Comparison of ENCODE assay signal across 12 mouse cellular contexts in the genomic region with DNA sequence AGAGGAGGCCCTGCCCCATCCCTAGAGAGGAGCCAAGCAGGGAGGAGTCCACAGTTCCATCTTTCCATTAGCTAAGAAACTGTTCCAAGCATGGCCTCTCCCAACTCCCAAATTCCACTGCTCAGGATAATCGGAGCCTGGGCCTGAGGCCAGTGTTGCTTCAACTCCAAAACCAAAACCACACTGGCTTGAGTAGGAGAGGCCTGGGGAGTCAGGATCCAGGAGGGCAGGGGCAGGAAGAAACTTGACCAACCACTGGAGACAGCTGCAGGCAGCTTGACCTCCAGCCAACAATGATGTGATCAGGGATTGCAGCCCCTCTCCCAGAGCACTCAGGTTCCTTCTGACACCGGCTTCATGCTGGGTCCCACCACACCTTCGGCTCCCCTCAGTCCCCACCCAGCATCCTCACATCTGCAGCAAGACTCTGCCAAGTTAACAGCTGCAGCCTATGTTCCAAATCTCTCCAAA.
DNase-seq lines count a peak whose midpoint lies in the region; ATAC-seq lines count a peak whose summit lies in the region.
"Had no signal": no experiment of that assay in that cellular context is flagged by ENCODE, and none has a peak within 500 bp of the region (broad histone marks: within the 10 kb centered on the region; RNA-seq: fewer than 3 reads in every experiment).

No protein-coding gene starts in this region.

- H3K27me3 ChIP-seq in lung, embryonic 16.5 days (ENCODE audit: control insufficient read depth, insufficient read depth, low read depth, low read length) = no peaks in the 10 kb centered on the region
- H3K27me3 ChIP-seq in hindbrain, embryonic 13.5 days = no peaks in the 10 kb centered on the region
- H3K27me3 ChIP-seq in hindbrain, embryonic 11.5 days (ENCODE audit: control insufficient read depth, insufficient read depth, low read length) = no peaks in the 10 kb centered on the region

- DNase-seq in 3134 (ENCODE audit: extremely low read depth, insufficient read length, low spot score) (peak; percentile 86), adipocyte (ENCODE audit: low spot score) (peak; percentile 72)
- peak; percentile 64 for DNase-seq in heart, adult 8-10 months (ENCODE audit: low spot score)
- DNase-seq in cerebellum, adult 9-10 months = no peak
- DNase-seq in hindbrain, embryonic 11.5 days (ENCODE audit: low spot score) = no peak
- no peak for DNase-seq in right cerebral cortex, postnatal 36 days (ENCODE audit: low spot score in 2 of 2)
- DNase-seq: kidney, adult 11 months; layer of hippocampus, adult 9-11 months; liver, embryonic 13.5 days had no signal

- no peak overlapping the region for H3K4me2 ChIP-seq in lung, embryonic 16.5 days (ENCODE audit: low read depth, low read length)
- H3K4me2 ChIP-seq in hindbrain, embryonic 13.5 days = no peak overlapping the region
- no peak overlapping the region for H3K4me2 ChIP-seq in hindbrain, embryonic 11.5 days (replicated peaks; ENCODE audit: low read depth, low read length)
- H3K4me2 ChIP-seq: liver, embryonic 13.5 days had no signal

- no peaks in the 10 kb centered on the region for H3K9me3 ChIP-seq in lung, embryonic 16.5 days (ENCODE audit: control insufficient read depth, low read length)
- no peaks in the 10 kb centered on the region for H3K9me3 ChIP-seq in hindbrain, embryonic 13.5 days
- no peaks in the 10 kb centered on the region for H3K9me3 ChIP-seq in hindbrain, embryonic 11.5 days (ENCODE audit: control insufficient read depth, low read length)
- H3K9me3 ChIP-seq: liver, embryonic 13.5 days had no signal

- no peaks in the 10 kb centered on the region; the same call in 1 of the 2 replicates for H3K4me1 ChIP-seq in lung, embryonic 16.5 days (replicated peaks; ENCODE audit: control insufficient read depth, insufficient read depth, low read length)
- H3K4me1 ChIP-seq in hindbrain, embryonic 13.5 days (replicated peaks) = peaks cover 16% of the 10 kb centered on the region
- no peaks in the 10 kb centered on the region for H3K4me1 ChIP-seq in hindbrain, embryonic 11.5 days (replicated peaks; ENCODE audit: control insufficient read depth, insufficient read depth, low read length)
- H3K4me1 ChIP-seq: liver, embryonic 13.5 days had no signal

- H3K27ac ChIP-seq in lung, embryonic 16.5 days (ENCODE audit: low read length) = no peak overlapping the region
- H3K27ac ChIP-seq in hindbrain, embryonic 13.5 days = no peak overlapping the region
- no peak overlapping the region for H3K27ac ChIP-seq in hindbrain, embryonic 11.5 days (ENCODE audit: low read depth, low read length)
- H3K27ac ChIP-seq: liver, embryonic 13.5 days had no signal

- peak; percentile 51 for ATAC-seq in lung, embryonic 16.5 days (ENCODE audit: low read depth)
- ATAC-seq in hindbrain, embryonic 13.5 days (ENCODE audit: low FRiP score) = no peak
- ATAC-seq in hindbrain, embryonic 11.5 days (ENCODE audit: low FRiP score) = no peak
- ATAC-seq: midbrain, embryonic 16.5 days had no signal

- WGBS in lung, embryonic 16.5 days = 76% methylated on average over 3 of the region's 3 CpGs
- 85% methylated on average over 3 of the region's 3 CpGs for WGBS in hindbrain, embryonic 13.5 days
- 77% methylated on average over 3 of the region's 3 CpGs for WGBS in hindbrain, embryonic 11.5 days

- no peak overlapping the region for H3K4me3 ChIP-seq in lung, embryonic 16.5 days (ENCODE audit: low read length)
- H3K4me3 ChIP-seq in hindbrain, embryonic 13.5 days = no peak overlapping the region
- H3K4me3 ChIP-seq in hindbrain, embryonic 11.5 days (ENCODE audit: low read depth, low read length) = no peak overlapping the region
- H3K4me3 ChIP-seq: liver, embryonic 13.5 days had no signal

- H3K9ac ChIP-seq in lung, embryonic 16.5 days (ENCODE audit: low read length) = no peak overlapping the region
- H3K9ac ChIP-seq in hindbrain, embryonic 13.5 days = no peak overlapping the region
- no peak overlapping the region for H3K9ac ChIP-seq in hindbrain, embryonic 11.5 days (ENCODE audit: low read depth, low read length)
- H3K9ac ChIP-seq: liver, embryonic 13.5 days had no signal

- H3K36me3 ChIP-seq in lung, embryonic 16.5 days (ENCODE audit: control insufficient read depth, insufficient read depth, low read length) = no peaks in the 10 kb centered on the region
- no peaks in the 10 kb centered on the region for H3K36me3 ChIP-seq in hindbrain, embryonic 13.5 days
- no peaks in the 10 kb centered on the region for H3K36me3 ChIP-seq in hindbrain, embryonic 11.5 days (ENCODE audit: control insufficient read depth, insufficient read depth, low read length)
- H3K36me3 ChIP-seq: liver, embryonic 13.5 days had no signal

Comparison
In these comparisons a context has a peak if more than half of its experiments do, and no peak if none do; other contexts are left out.
1. DNase-seq: peak in 3134 (single experiment), adipocyte (single experiment) and heart, adult 8-10 months (single experiment); none in cerebellum, adult 9-10 months (single experiment), hindbrain, embryonic 11.5 days (single experiment) and right cerebral cortex, postnatal 36 days (0 of 2).